Mouse (Mus musculus): ENCODE measurements around the gene Slc30a1. TPM values are rescaled to one million over a fixed set of nuclear protein-coding genes. Genes with fewer than 3 reads are reported as not detected.
A peak's percentile ranks its signal among the peaks of the same experiment; 100 is the strongest.

Gene Slc30a1
- polyA plus RNA-seq, 1 experiment: 23.9 TPM

- no peak for TF ChIP-seq CTCF (IDR thresholded peaks at IDR 0.05; ENCODE audit: insufficient read depth, low read length)
- TF ChIP-seq POLR2A (IDR thresholded peaks at IDR 0.05; ENCODE audit: borderline replicate concordance, extremely low read depth, low read depth, low read length): no peak
- DNase-seq: no peak
- Histone ChIP-seq H3K4me1 (ENCODE audit: control insufficient read depth, insufficient read depth, low read length) (peaks cover 7% of the 10 kb centered on the region), H3K4me3 (replicated peaks; ENCODE audit: extremely low read depth, low read depth, low read length) (no peak overlapping the region)
- WGBS: 49% methylated on average over 8 of the region's 8 CpGs
Observed at GRCm38 (mm10) chr1:191948600-191948999, 42.0 kb downstream of the Slc30a1 start.

GRCm38 (mm10) chr1:191950611-191951010, 44.0 kb downstream of the Slc30a1 start:
- Histone ChIP-seq H3K4me3 (replicated peaks; ENCODE audit: extremely low read depth, low read depth, low read length) (no peak overlapping the region), H3K4me1 (ENCODE audit: control insufficient read depth, insufficient read depth, low read length) (peaks cover 10% of the 10 kb centered on the region)
- 62% methylated on average over 2 of the region's 2 CpGs for WGBS
- no peak for TF ChIP-seq CTCF (IDR thresholded peaks at IDR 0.05; ENCODE audit: insufficient read depth, low read length)
- TF ChIP-seq POLR2A (IDR thresholded peaks at IDR 0.05; ENCODE audit: borderline replicate concordance, extremely low read depth, low read depth, low read length): no peak
- no peak for DNase-seq

- TF ChIP-seq POLR2A (IDR thresholded peaks at IDR 0.05; ENCODE audit: borderline replicate concordance, extremely low read depth, low read depth, low read length): no peak
- no peak for TF ChIP-seq CTCF (IDR thresholded peaks at IDR 0.05; ENCODE audit: insufficient read depth, low read length)
- H3K4me3 ChIP-seq (replicated peaks; ENCODE audit: extremely low read depth, low read depth, low read length): no peak overlapping the region
- DNase-seq: no peak
- WGBS: 90% methylated on average over 11 of the region's 11 CpGs
- peaks cover 20% of the 10 kb centered on the region for H3K4me1 ChIP-seq (ENCODE audit: control insufficient read depth, insufficient read depth, low read length)
Observed at GRCm38 (mm10) chr1:191952733-191953335, 46.3 kb downstream of the Slc30a1 start.

- WGBS: 33% methylated on average over 3 of the region's 3 CpGs
- DNase-seq: peak; percentile 33
- H3K4me3 ChIP-seq (replicated peaks; ENCODE audit: extremely low read depth, low read depth, low read length): no peak overlapping the region
- peaks cover 24% of the 10 kb centered on the region for H3K4me1 ChIP-seq (ENCODE audit: control insufficient read depth, insufficient read depth, low read length)
- TF ChIP-seq POLR2A (IDR thresholded peaks at IDR 0.05; ENCODE audit: borderline replicate concordance, extremely low read depth, low read depth, low read length) (peak; percentile 44; the same call in 1 of the 2 replicates), CTCF (IDR thresholded peaks at IDR 0.05; ENCODE audit: insufficient read depth, low read length) (no peak)
Observed at GRCm38 (mm10) chr1:191955101-191955500, 48.5 kb downstream of the Slc30a1 start.

- 36% methylated on average over 3 of the region's 3 CpGs for WGBS
- peak; percentile 33 for DNase-seq
- peak overlapping the region; percentile 56 for H3K4me3 ChIP-seq (replicated peaks; ENCODE audit: extremely low read depth, low read depth, low read length)
Observed at GRCm38 (mm10) chr1:191956261-191956660, 49.7 kb downstream of the Slc30a1 start.

GRCm38 (mm10) chr1:191956871-191957270, 50.3 kb downstream of the Slc30a1 start:
- TF ChIP-seq CTCF (IDR thresholded peaks at IDR 0.05; ENCODE audit: insufficient read depth, low read length): no peak
- TF ChIP-seq POLR2A (IDR thresholded peaks at IDR 0.05; ENCODE audit: borderline replicate concordance, extremely low read depth, low read depth, low read length): no peak
- Histone ChIP-seq H3K4me3 (replicated peaks; ENCODE audit: extremely low read depth, low read depth, low read length) (peak overlapping the region; percentile 56), H3K4me1 (ENCODE audit: control insufficient read depth, insufficient read depth, low read length) (peaks cover 21% of the 10 kb centered on the region)
- DNase-seq: no peak
- WGBS: 54% methylated on average over 2 of the region's 2 CpGs

More at GRCm38 (mm10) chr1:191956261-191956660, 49.7 kb downstream of the Slc30a1 start:
- TF ChIP-seq CTCF (IDR thresholded peaks at IDR 0.05; ENCODE audit: insufficient read depth, low read length): no peak
- TF ChIP-seq POLR2A (IDR thresholded peaks at IDR 0.05; ENCODE audit: borderline replicate concordance, extremely low read depth, low read depth, low read length): peak; percentile 56; the same call in 1 of the 2 replicates
- H3K4me1 ChIP-seq (ENCODE audit: control insufficient read depth, insufficient read depth, low read length): peaks cover 21% of the 10 kb centered on the region

GRCm38 (mm10) chr1:191957321-191957720, 50.8 kb downstream of the Slc30a1 start:
- TF ChIP-seq POLR2A (IDR thresholded peaks at IDR 0.05; ENCODE audit: borderline replicate concordance, extremely low read depth, low read depth, low read length) (no peak), CTCF (IDR thresholded peaks at IDR 0.05; ENCODE audit: insufficient read depth, low read length) (no peak)
- no peak for DNase-seq
- peak overlapping the region; percentile 11 for H3K4me3 ChIP-seq (replicated peaks; ENCODE audit: extremely low read depth, low read depth, low read length)
- H3K4me1 ChIP-seq (ENCODE audit: control insufficient read depth, insufficient read depth, low read length): peaks cover 21% of the 10 kb centered on the region
- 33% methylated on average over 3 of the region's 3 CpGs for WGBS

GRCm38 (mm10) chr1:191960946-191961345, 54.4 kb downstream of the Slc30a1 start:
- Histone ChIP-seq H3K4me1 (ENCODE audit: control insufficient read depth, insufficient read depth, low read length) (peaks cover 14% of the 10 kb centered on the region), H3K4me3 (replicated peaks; ENCODE audit: extremely low read depth, low read depth, low read length) (no peak overlapping the region)
- TF ChIP-seq CTCF (IDR thresholded peaks at IDR 0.05; ENCODE audit: insufficient read depth, low read length): no peak
- TF ChIP-seq POLR2A (IDR thresholded peaks at IDR 0.05; ENCODE audit: borderline replicate concordance, extremely low read depth, low read depth, low read length): no peak
- DNase-seq: no peak
- 55% methylated on average over 2 of the region's 2 CpGs for WGBS

Other genes with a start within 250 kb of the Slc30a1 start
- gene Lpgat1, start 188.9 kb upstream of the Slc30a1 start, polyA plus RNA-seq (2012; rRNA removed): 10.7 and 14.8 TPM in 2 replicates
- 1.9 and 3.7 TPM in 2 replicates for gene Nek2, start 85.3 kb upstream of the Slc30a1 start, polyA plus RNA-seq (2012; rRNA removed)
- 3.9 and 9.5 TPM in 2 replicates for gene Rd3, start 70.6 kb downstream of the Slc30a1 start, polyA plus RNA-seq (2012; rRNA removed)
- gene Traf5, start 185.8 kb downstream of the Slc30a1 start, polyA plus RNA-seq (2012; rRNA removed): 16.2 and 23.5 TPM in 2 replicates
- gene Rcor3, start 231.3 kb downstream of the Slc30a1 start, polyA plus RNA-seq (2012; rRNA removed): 31.4 and 35.2 TPM in 2 replicates